Mouse (Mus musculus): ENCODE results near the gene Myo5c. TPM values are rescaled to one million over a fixed set of nuclear protein-coding genes. Genes with fewer than 3 reads are reported as not detected.

The Myo5c gene
- total RNA-seq, 2 experiments from 2014 or later = 5.7 to 11.4 TPM

GRCm38 (mm10) chr9:75275051-75275450, 43.2 kb downstream of the Myo5c start:
- DNase-seq (ENCODE audit: low spot score in 2 of 2) = no peak

GRCm38 (mm10) chr9:75280814-75281213, 49.0 kb downstream of the Myo5c start:
- peak in 1 of 2 experiments; percentile 24 for DNase-seq (ENCODE audit: low spot score in 2 of 2)

GRCm38 (mm10) chr9:75282179-75282578, 50.4 kb downstream of the Myo5c start:
- no peak for DNase-seq (ENCODE audit: low spot score in 2 of 2)

- DNase-seq (ENCODE audit: low spot score in 2 of 2) = no peak
Measured at GRCm38 (mm10) chr9:75282830-75283229, 51.0 kb downstream of the Myo5c start.

- no peak for DNase-seq (ENCODE audit: low spot score in 2 of 2)
Measured at GRCm38 (mm10) chr9:75283636-75284035, 51.8 kb downstream of the Myo5c start.

GRCm38 (mm10) chr9:75285363-75285762, 53.5 kb downstream of the Myo5c start:
- DNase-seq (ENCODE audit: low spot score in 2 of 2) = no peak

GRCm38 (mm10) chr9:75287636-75288035, 55.8 kb downstream of the Myo5c start:
- DNase-seq (ENCODE audit: low spot score in 2 of 2) = no peak

GRCm38 (mm10) chr9:75289545-75289944, 57.7 kb downstream of the Myo5c start:
- DNase-seq (ENCODE audit: low spot score in 2 of 2) = no peak

GRCm38 (mm10) chr9:75299342-75299741, 67.5 kb downstream of the Myo5c start:
- DNase-seq (ENCODE audit: low spot score in 2 of 2) = no peak

GRCm38 (mm10) chr9:75303033-75303432, 71.2 kb downstream of the Myo5c start:
- no peak for DNase-seq (ENCODE audit: low spot score in 2 of 2)

- DNase-seq (ENCODE audit: low spot score in 2 of 2) = no peak
Measured at GRCm38 (mm10) chr9:75303701-75304261, 72.0 kb downstream of the Myo5c start.

- no peak for DNase-seq (ENCODE audit: low spot score in 2 of 2)
Measured at GRCm38 (mm10) chr9:75304286-75304685, 72.5 kb downstream of the Myo5c start.

GRCm38 (mm10) chr9:75306126-75306898, 74.5 kb downstream of the Myo5c start, which contains the start of gene Gnb5:
TSS of gene Gnb5 (plus strand) at chr9:75306288.
- DNase-seq (ENCODE audit: low spot score in 2 of 2) = no peak

- no peak for DNase-seq (ENCODE audit: low spot score in 2 of 2)
Measured at GRCm38 (mm10) chr9:75307015-75307414, 75.2 kb downstream of the Myo5c start.

- DNase-seq (ENCODE audit: low spot score in 2 of 2) = no peak
Measured at GRCm38 (mm10) chr9:75308621-75309020, 76.8 kb downstream of the Myo5c start.

- peak; percentile 64 to 67 for DNase-seq (ENCODE audit: low spot score in 2 of 2)
Measured at GRCm38 (mm10) chr9:75312008-75312407, 80.2 kb downstream of the Myo5c start.

GRCm38 (mm10) chr9:75313138-75313831, 81.5 kb downstream of the Myo5c start:
- DNase-seq (ENCODE audit: low spot score in 2 of 2) = no peak

- peak; percentile 72 to 83 for DNase-seq (ENCODE audit: low spot score in 2 of 2)
Measured at GRCm38 (mm10) chr9:75313832-75314516, 82.2 kb downstream of the Myo5c start.

- DNase-seq (ENCODE audit: low spot score in 2 of 2) = no peak
Measured at GRCm38 (mm10) chr9:75314517-75315105, 82.8 kb downstream of the Myo5c start.

- no peak for DNase-seq (ENCODE audit: low spot score in 2 of 2)
Measured at GRCm38 (mm10) chr9:75315238-75315637, 83.4 kb downstream of the Myo5c start.

- no peak for DNase-seq (ENCODE audit: low spot score in 2 of 2)
Measured at GRCm38 (mm10) chr9:75316771-75317170, 85.0 kb downstream of the Myo5c start.
